Mouse (Mus musculus) lung, embryonic 15.5 days (tissue): ENCODE results near the gene Irf4. TPM values are rescaled to one million over a fixed set of nuclear protein-coding genes. Genes with fewer than 3 reads are reported as not detected.

Experiments
- ATAC-seq: fragments of 200-750 bp; cut with Nextera tagmentation; 2 replicates; pipeline ENCODE4 v1.8.0; 2017; ENCODE audit warnings: moderate number of reproducible peaks, borderline replicate concordance; ENCODE audit not compliant: low FRiP score, low TSS enrichment; ENCODE audit errors: extremely low read depth
- H3K27ac ChIP-seq: fragments of 300-500 bp; sonication (generic); 2 replicates; pipeline ENCODE4 v1.5.1; 2015; ENCODE audit warnings: moderate library complexity, mild to moderate bottlenecking, inconsistent platforms
- H3K27me3 ChIP-seq: fragments of 300-500 bp; sonication (generic); 2 replicates; pipeline ENCODE4 v1.6.1; 2015; ENCODE audit warnings: inconsistent platforms
- H3K36me3 ChIP-seq: fragments of 300-500 bp; sonication (generic); 2 replicates; pipeline ENCODE4 v1.6.1; 2015; ENCODE audit warnings: inconsistent platforms
- H3K4me1 ChIP-seq: fragments of 300-500 bp; sonication (generic); 2 replicates; pipeline ENCODE4 v1.6.1; 2015; ENCODE audit warnings: inconsistent platforms
- H3K4me2 ChIP-seq: fragments of 300-500 bp; sonication (generic); 2 replicates; pipeline ENCODE4 v1.6.1; 2015; ENCODE audit warnings: inconsistent platforms, mild to moderate bottlenecking, moderate library complexity
- H3K4me3 ChIP-seq: fragments of 300-500 bp; sonication (generic); 2 replicates; pipeline ENCODE4 v1.5.1; 2015; ENCODE audit warnings: mild to moderate bottlenecking, inconsistent platforms
- H3K9ac ChIP-seq: fragments of 300-500 bp; sonication (generic); 2 replicates; pipeline ENCODE4 v1.6.1; 2015; ENCODE audit warnings: inconsistent platforms
- H3K9me3 ChIP-seq: fragments of 300-500 bp; sonication (generic); 2 replicates; pipeline ENCODE4 v1.6.1; 2016; ENCODE audit warnings: inconsistent platforms
- WGBS: fragments of 180-500 bp; shearing (Covaris S2); methylation state at CpG from one replicate; pipeline ENCODE4 v1.1.7; 2015; 5-methylcytosine and 5-hydroxymethylcytosine counted together
- polyA plus RNA-seq: library from polyadenylated mRNA; unstranded; fragments of >200 nt; fragmentation: Nextera tagmentation; extraction: Ambion mirVana; gene quantifications from 2 replicates; pipeline ENCODE4 v1.2.1, GENCODE M21; 2015

Irf4 gene
- polyA plus RNA-seq: 0.15 and 0.17 TPM in 2 replicates

DNA sequence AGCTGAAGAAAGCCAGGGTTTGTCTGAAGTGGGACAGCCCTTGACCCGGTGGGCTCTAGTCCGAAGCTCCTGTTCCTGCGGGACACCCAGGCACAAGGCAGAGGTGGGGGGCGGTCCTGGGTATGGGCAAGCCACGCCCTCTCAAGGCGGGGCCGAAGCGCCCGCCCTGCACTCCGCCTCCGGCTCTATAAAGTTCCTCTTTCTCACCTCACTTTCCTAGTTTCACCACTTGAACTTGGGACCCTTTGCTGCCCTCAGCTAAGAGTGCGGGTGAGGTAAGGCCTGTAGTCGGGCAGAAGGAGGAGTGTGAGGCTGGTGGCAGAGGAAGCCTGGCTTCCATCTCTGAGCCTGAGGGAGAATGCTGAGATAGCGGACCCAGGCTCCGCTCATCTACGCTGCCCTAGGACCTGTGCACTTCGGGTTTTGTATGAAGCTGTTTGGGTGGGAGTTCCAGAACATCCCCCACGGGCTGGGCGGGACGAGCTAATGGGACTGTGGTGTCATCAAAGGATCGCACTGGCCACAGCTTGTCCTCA lies at the start of gene Irf4:
Gene Irf4, plus strand, starts transcription at position 206 of the 536 bp plus-strand sequence.
- peak; percentile 83 for ATAC-seq
- Histone ChIP-seq H3K36me3 (no peaks in the 10 kb centered on the region), H3K27ac (no peak within 1 kb of the TSS), H3K9ac (no peak within 1 kb of the TSS), H3K4me1 (peaks cover 16% of the 10 kb centered on the region), H3K27me3 (peaks cover 67% of the 10 kb centered on the region), H3K9me3 (no peaks in the 10 kb centered on the region), H3K4me2 (peak within 1 kb of the TSS; percentile 74), H3K4me3 (peak within 1 kb of the TSS; percentile 41)
- 3% methylated on average over 21 of the region's 21 CpGs for WGBS

DNA sequence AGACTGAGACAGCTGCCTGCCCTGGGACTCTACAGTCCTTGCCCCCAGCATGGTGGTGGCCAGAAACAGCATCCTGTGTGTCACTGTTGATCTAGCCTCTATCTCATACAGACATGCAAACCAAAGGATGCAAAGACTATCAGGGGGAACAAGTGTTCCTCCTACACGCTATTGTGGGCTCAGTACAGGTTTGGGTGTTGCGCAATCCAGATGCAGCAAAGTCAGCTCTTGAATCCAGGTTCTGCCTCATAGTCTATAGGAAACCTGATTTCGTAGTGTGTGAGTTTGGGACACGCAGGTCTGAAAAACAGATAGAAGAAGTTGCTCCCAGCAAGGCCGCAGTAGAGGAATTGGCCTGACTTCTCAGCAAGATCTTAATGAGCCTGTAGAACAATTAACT lies 46.3 kb upstream of the Irf4 start:
- H3K9ac ChIP-seq: no peak overlapping the region
- no peaks in the 10 kb centered on the region for H3K4me1 ChIP-seq
- 91% methylated on average over 5 of the region's 5 CpGs for WGBS
- H3K4me2 ChIP-seq: no peak overlapping the region
- H3K27ac ChIP-seq: no peak overlapping the region
- ATAC-seq: no peak
- H3K27me3 ChIP-seq: no peaks in the 10 kb centered on the region
- H3K4me3 ChIP-seq: no peak overlapping the region
- H3K9me3 ChIP-seq: no peaks in the 10 kb centered on the region
- H3K36me3 ChIP-seq: no peaks in the 10 kb centered on the region

DNA sequence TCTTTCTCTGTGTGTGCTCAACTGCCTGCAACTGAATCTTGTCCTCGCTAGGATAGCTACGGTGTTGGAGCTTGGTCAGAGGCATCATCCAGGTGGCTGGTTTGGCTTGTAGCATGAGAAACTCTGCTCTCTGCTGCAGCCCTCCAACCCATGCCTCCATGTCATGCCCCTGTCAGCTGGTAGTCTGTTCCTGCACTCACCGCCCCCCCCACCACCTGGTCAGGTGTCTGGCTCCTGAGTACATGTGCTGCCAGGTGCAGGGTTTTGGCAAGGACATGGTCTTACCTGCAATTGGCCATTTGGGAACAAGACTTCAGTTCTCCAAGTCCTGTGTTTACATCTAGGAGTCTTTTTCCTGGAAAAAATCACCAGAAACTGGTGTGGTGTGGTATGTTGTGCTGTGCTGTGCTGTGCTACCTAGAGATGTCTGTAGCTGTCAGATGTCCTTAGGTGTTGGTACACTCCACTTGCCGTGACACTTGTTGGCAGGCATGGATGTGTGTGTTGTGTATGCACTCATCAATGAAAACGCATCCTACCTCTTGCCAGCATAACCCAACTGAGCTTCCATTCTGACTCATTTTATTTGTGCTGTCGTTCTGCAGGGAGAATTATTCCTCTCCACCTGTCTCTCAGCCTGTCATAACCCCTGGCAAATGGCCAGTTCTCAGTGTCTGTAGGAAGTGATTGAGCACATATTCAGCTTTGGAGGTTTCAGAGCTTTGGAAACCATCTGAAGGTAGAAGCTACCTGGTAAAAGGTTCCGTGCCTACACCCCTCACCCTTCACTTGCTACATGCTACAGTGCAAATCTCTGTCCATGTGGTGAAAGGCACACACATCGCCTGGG lies 44.6 kb upstream of the Irf4 start:
- no peak overlapping the region for H3K27ac ChIP-seq
- no peak overlapping the region for H3K4me2 ChIP-seq
- H3K36me3 ChIP-seq: no peaks in the 10 kb centered on the region
- H3K4me3 ChIP-seq: no peak overlapping the region
- H3K9me3 ChIP-seq: no peaks in the 10 kb centered on the region
- ATAC-seq: no peak
- H3K9ac ChIP-seq: no peak overlapping the region
- WGBS: 79% methylated on average over 8 of the region's 8 CpGs
- H3K4me1 ChIP-seq: no peaks in the 10 kb centered on the region
- no peaks in the 10 kb centered on the region for H3K27me3 ChIP-seq

DNA sequence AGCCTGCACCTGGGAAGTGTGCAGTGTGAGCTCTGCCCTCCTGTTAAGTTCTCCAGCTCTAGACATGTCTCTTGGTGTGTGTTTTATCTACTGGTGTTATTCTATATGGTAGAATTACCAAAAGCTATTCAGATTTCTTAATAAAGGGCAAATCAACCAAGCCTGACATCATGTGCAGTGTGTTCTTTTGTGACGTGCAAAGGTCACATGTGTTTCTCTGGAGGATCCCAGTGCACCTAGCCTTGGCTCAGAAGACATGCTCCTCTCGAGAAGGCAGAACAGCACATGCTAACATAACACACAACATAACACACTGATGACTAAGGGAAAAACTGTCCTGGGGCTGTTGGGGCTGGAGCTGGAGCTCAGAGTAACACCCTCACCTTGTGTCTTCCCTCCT lies 38.0 kb upstream of the Irf4 start:
- H3K4me1 ChIP-seq: no peaks in the 10 kb centered on the region
- H3K9me3 ChIP-seq: no peaks in the 10 kb centered on the region
- no peak for ATAC-seq
- H3K9ac ChIP-seq: no peak overlapping the region
- H3K4me3 ChIP-seq: no peak overlapping the region
- no peak overlapping the region for H3K27ac ChIP-seq
- H3K36me3 ChIP-seq: no peaks in the 10 kb centered on the region
- H3K27me3 ChIP-seq: no peaks in the 10 kb centered on the region
- 83% methylated on average over 2 of the region's 2 CpGs for WGBS
- H3K4me2 ChIP-seq: no peak overlapping the region

DNA sequence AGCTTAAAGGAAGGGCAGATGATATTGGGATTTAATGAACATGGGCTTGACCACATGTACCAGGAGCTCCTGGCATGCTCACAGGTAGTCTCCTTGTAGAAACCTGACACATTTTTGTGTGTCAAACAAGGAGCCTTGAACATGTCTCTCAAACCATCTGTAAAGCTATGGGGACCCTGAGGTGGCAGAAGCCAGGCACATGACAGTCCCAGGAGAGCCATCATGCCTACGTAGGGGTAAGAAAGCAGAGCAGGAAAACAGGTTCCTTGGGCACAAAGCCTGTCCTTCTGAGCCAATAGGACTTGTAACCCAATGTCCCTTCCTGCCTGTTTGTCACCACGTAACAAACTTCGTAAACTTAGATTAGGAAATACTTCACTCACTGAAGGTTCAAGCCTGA lies 37.3 kb upstream of the Irf4 start:
- H3K27me3 ChIP-seq: no peaks in the 10 kb centered on the region
- no peak for ATAC-seq
- WGBS: 93% methylated on average over 3 of the region's 3 CpGs
- H3K4me3 ChIP-seq: no peak overlapping the region
- H3K36me3 ChIP-seq: no peaks in the 10 kb centered on the region
- no peaks in the 10 kb centered on the region for H3K9me3 ChIP-seq
- H3K4me1 ChIP-seq: no peaks in the 10 kb centered on the region
- H3K9ac ChIP-seq: no peak overlapping the region
- H3K27ac ChIP-seq: no peak overlapping the region
- H3K4me2 ChIP-seq: no peak overlapping the region

DNA sequence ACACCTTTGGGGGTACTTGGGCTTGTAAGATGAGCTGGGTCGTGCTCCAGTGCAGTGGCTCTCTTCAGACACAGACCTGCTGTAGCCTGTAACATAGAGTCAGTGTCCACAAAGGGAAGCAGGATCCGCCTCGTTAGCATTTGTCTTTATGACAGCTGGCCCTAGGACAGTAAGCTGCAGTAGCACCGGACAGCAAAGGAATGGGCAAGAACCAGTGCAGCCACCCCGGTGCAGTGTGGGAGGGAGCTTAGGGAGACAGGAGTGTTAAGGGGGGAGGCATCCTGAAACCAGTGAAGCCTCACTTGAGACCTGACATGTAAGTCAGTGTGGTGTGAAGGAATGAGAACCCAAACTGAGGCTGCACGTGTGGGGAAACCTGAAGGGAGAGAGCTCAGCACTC lies 36.7 kb upstream of the Irf4 start:
- Histone ChIP-seq H3K9me3 (no peaks in the 10 kb centered on the region), H3K4me1 (no peaks in the 10 kb centered on the region), H3K4me3 (no peak overlapping the region), H3K36me3 (no peaks in the 10 kb centered on the region), H3K4me2 (no peak overlapping the region), H3K27me3 (no peaks in the 10 kb centered on the region), H3K27ac (no peak overlapping the region), H3K9ac (no peak overlapping the region)
- 67% methylated on average over 6 of the region's 6 CpGs for WGBS
- no peak for ATAC-seq

DNA sequence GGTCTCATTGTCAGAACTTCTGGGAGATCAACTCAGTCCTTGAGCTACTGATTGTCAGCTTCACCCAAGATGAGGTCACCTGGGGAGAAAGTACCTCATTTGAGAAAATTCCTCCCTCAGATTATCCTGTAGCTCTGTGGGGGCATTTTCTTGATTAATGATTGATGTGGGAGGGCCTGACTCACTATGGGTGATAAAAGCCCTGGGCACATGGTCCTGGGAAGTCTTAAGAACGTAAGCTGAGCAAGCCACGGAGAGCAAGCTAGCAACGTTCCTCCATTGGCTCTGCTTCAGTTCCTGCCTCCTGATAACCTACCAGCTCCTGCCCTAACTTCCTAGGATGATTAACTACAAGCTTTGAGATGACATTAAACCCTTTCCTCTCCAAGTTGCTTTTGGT lies 35.4 kb upstream of the Irf4 start:
- Histone ChIP-seq H3K4me2 (no peak overlapping the region), H3K36me3 (no peaks in the 10 kb centered on the region), H3K4me1 (no peaks in the 10 kb centered on the region), H3K9ac (no peak overlapping the region), H3K9me3 (no peaks in the 10 kb centered on the region), H3K27ac (no peak overlapping the region), H3K27me3 (no peaks in the 10 kb centered on the region), H3K4me3 (no peak overlapping the region)
- WGBS: 34% methylated on average over 3 of the region's 3 CpGs
- no peak for ATAC-seq

DNA sequence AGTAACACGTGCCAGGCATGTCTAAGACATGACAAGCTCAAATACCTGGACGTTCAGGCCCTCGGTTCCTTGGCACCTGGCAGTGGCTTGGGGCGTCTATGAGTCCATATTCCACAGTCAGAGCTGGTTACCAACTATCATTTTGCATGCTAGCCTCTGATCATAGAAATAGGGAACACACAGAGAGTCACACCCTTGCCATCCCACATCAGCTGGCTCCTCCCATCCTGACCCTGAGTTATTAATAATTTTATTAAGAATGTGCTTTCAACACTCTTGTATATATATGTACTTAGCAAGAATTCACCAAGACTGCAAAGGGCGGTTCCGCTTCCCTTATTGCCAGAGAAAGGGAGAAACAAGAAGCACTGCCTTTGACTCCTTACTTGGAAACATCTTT lies 34.5 kb upstream of the Irf4 start:
- no peak overlapping the region for H3K4me3 ChIP-seq
- no peaks in the 10 kb centered on the region for H3K27me3 ChIP-seq
- ATAC-seq: no peak
- H3K4me2 ChIP-seq: no peak overlapping the region
- WGBS: 76% methylated on average over 6 of the region's 6 CpGs
- no peaks in the 10 kb centered on the region for H3K36me3 ChIP-seq
- H3K4me1 ChIP-seq: no peaks in the 10 kb centered on the region
- H3K9ac ChIP-seq: no peak overlapping the region
- H3K9me3 ChIP-seq: no peaks in the 10 kb centered on the region
- H3K27ac ChIP-seq: no peak overlapping the region

DNA sequence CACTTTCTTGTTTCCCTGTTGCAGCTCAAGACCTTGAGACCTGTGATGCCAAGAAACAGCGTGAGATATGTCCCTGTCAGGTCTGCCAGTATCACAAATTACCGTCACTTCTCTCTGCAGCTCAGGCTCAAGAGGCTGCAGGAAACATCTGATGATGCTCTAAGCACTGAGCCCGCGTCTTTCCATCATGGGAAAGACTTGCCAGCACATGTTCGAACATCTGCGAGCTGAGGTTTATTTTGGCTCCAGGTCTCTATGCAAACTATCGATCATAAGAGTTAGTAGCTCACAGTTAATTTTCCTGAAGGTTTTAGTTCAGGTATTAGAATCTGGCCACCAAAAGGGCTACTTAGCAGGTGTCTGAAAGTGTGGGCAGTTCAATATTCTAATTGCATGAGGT lies 34.0 kb upstream of the Irf4 start:
- WGBS: 71% methylated on average over 7 of the region's 7 CpGs
- ATAC-seq: no peak
- H3K36me3 ChIP-seq: no peaks in the 10 kb centered on the region
- H3K4me2 ChIP-seq: no peak overlapping the region
- no peak overlapping the region for H3K9ac ChIP-seq
- H3K9me3 ChIP-seq: no peaks in the 10 kb centered on the region
- no peak overlapping the region for H3K27ac ChIP-seq
- H3K27me3 ChIP-seq: no peaks in the 10 kb centered on the region
- H3K4me1 ChIP-seq: no peaks in the 10 kb centered on the region
- H3K4me3 ChIP-seq: no peak overlapping the region

DNA sequence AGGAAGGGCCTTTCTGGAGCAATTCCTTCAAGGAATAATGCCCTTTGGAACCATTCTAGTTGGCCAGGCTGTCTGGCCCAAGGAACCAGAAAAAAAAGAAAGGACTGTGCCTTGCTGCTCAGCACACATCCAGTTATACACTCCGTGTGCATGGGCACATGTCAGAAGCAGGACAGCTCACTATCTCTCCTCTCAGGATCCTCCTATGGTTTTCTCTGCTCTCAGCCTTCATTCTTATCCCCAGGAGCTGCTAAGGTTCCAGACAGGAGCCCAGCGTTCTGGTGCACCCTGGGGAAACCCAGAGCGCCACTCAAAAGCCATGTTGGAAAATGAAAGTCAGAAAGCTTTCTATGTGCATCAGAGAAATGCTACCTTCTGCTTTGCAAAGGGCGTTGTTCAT lies 33.5 kb upstream of the Irf4 start:
- H3K27ac ChIP-seq: no peak overlapping the region
- H3K27me3 ChIP-seq: no peaks in the 10 kb centered on the region
- H3K4me1 ChIP-seq: no peaks in the 10 kb centered on the region
- ATAC-seq: no peak
- no peak overlapping the region for H3K4me2 ChIP-seq
- H3K9ac ChIP-seq: no peak overlapping the region
- no peaks in the 10 kb centered on the region for H3K9me3 ChIP-seq
- H3K36me3 ChIP-seq: no peaks in the 10 kb centered on the region
- WGBS: 86% methylated on average over 4 of the region's 4 CpGs
- no peak overlapping the region for H3K4me3 ChIP-seq

DNA sequence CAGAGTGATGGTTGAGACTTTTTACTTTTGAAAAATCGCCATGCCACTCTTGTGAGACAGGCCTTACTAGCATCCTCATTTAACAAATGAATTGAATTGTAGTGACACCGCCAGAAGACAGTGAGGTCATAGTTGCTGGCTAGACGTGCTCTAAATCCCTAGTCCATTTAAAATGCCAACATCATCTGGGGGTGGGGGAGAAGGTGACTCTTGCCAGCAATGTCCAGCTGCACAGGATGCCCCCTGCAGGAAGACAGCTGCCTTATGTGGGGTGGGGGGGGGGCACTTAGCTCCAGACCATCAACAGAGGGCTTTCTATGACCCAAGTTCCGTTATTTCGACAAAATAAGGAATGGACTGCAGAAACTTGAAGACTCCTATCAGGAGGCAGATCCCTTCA lies 32.4 kb upstream of the Irf4 start:
- Histone ChIP-seq H3K4me3 (no peak overlapping the region), H3K4me1 (no peaks in the 10 kb centered on the region), H3K36me3 (no peaks in the 10 kb centered on the region), H3K4me2 (no peak overlapping the region), H3K9ac (no peak overlapping the region), H3K9me3 (no peaks in the 10 kb centered on the region), H3K27me3 (no peaks in the 10 kb centered on the region), H3K27ac (no peak overlapping the region)
- 56% methylated on average over 5 of the region's 5 CpGs for WGBS
- ATAC-seq: no peak

DNA sequence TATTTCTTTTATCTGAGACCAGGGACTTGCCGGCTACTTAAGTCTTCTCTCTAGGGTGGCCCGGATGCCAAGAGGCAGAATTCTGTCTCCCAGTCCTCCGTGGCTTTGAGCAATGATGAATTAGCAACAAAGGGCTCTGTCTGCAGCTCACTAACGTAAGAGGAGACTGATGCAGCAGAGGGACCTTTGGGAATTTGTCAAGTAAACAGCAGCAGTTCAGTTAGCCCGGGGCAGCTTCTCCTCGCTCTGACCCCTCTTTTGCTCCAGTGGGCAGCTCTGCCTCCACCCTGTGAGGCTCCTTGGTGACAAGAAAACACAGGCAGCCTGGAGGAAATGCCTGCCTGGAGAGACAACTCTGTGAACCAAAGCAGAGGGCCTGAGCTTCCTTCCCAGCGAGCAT lies 26.4 kb upstream of the Irf4 start:
- WGBS: 6% methylated on average over 7 of the region's 7 CpGs
- no peak for ATAC-seq
- no peak overlapping the region for H3K27ac ChIP-seq
- H3K36me3 ChIP-seq: no peaks in the 10 kb centered on the region
- H3K4me3 ChIP-seq: no peak overlapping the region
- H3K4me1 ChIP-seq: peaks cover 14% of the 10 kb centered on the region
- H3K27me3 ChIP-seq: no peaks in the 10 kb centered on the region
- no peak overlapping the region for H3K4me2 ChIP-seq
- H3K9ac ChIP-seq: 0 out of 2 replicates have a peak overlapping the region, but pooled peaks have one; percentile 9
- no peaks in the 10 kb centered on the region for H3K9me3 ChIP-seq
